Mouse (Mus musculus) hindbrain, postnatal 0 days (tissue): ENCODE data around the gene Psmb2. TPM values are rescaled to one million over a fixed set of nuclear protein-coding genes. Genes with fewer than 3 reads are reported as not detected.

Source experiments
- ATAC-seq: fragments of 200-750 bp; cut with Nextera tagmentation; 2 replicates; pipeline ENCODE4 v1.8.0; 2017; ENCODE audit warnings: mild to moderate bottlenecking, moderate TSS enrichment, moderate library complexity
- DNase-seq: peaks from one replicate; pipeline ENCODE4 v3.0.0-alpha.2; 2015; ENCODE audit warnings: low spot score
- H3K27ac ChIP-seq: fragments of 300-500 bp; sonication (generic); 2 replicates; pipeline ENCODE4 v1.5.1; 2014; ENCODE audit warnings: mild to moderate bottlenecking
- H3K27me3 ChIP-seq: fragments of 300-500 bp; sonication (generic); 2 replicates; pipeline ENCODE4 v1.6.1; 2014; ENCODE audit warnings: low read length, mixed read lengths; ENCODE audit not compliant: insufficient read depth
- H3K36me3 ChIP-seq: fragments of 300-500 bp; sonication (generic); 2 replicates; pipeline ENCODE4 v1.6.1; 2014; ENCODE audit warnings: low read length, mixed read lengths; ENCODE audit not compliant: insufficient read depth
- H3K4me1 ChIP-seq: fragments of 300-500 bp; sonication (generic); 2 replicates; pipeline ENCODE4 v1.6.1; 2014; ENCODE audit warnings: antibody characterized with exemption, low read length, mixed read lengths; ENCODE audit not compliant: insufficient read depth
- H3K4me2 ChIP-seq: fragments of 300-500 bp; sonication (generic); 2 replicates; pipeline ENCODE4 v1.6.1; 2014; ENCODE audit warnings: low read depth, mild to moderate bottlenecking, low read length, moderate library complexity, mixed read lengths
- H3K4me3 ChIP-seq: fragments of 300-500 bp; sonication (generic); 2 replicates; pipeline ENCODE4 v1.5.1; 2014; ENCODE audit warnings: low read length
- H3K9ac ChIP-seq: fragments of 300-500 bp; sonication (generic); replicated peaks from 2 replicates; pipeline ENCODE4 v1.6.1; 2014; ENCODE audit warnings: mild to moderate bottlenecking, low read length, moderate library complexity, mixed read lengths
- H3K9me3 ChIP-seq: fragments of 300-500 bp; sonication (generic); 2 replicates; pipeline ENCODE4 v1.6.1; 2016; ENCODE audit warnings: low read length, mixed read lengths
- CTCF ChIP-seq: IDR thresholded peaks from 2 replicates; pipeline ENCODE4 v1.5.1; 2016; ENCODE audit warnings: antibody characterized with exemption, control low read depth, low read depth
- WGBS: fragments of 180-500 bp; shearing (Covaris S2); extraction: QIAGEN DNeasy Blood & Tissue Kit; methylation state at CpG from one replicate; pipeline ENCODE4 v1.1.7; 2014; 5-methylcytosine and 5-hydroxymethylcytosine counted together
- polyA plus RNA-seq: library from polyadenylated mRNA; unstranded; fragments of >200 nt; fragmentation: Nextera tagmentation; extraction: Ambion mirVana; gene quantifications from 2 replicates; pipeline ENCODE4 v1.2.1, GENCODE M21; 2015
- total RNA-seq: library from RNA; depleted of rRNA; stranded (reverse); fragments of >200 nt; gene quantifications from 2 replicates; pipeline ENCODE4 v1.2.3, GENCODE M21; 2014

Gene Psmb2
- total and polyA plus RNA-seq, 2 experiments from 2014 or later: 164 to 473 TPM

GRCm38 (mm10) chr4:126643815-126644214 is 33.6 kb upstream of the Psmb2 start:
- whole genome bisulfite sequencing: 83% methylated on average over 4 of the region's 4 CpGs
- no peak overlapping the region for H3K4me2 ChIP-seq
- TF ChIP-seq CTCF: no peak
- DNase-seq (no peak), ATAC-seq (no peak)
- H3K36me3 ChIP-seq: no peaks in the 10 kb centered on the region
- no peak overlapping the region for H3K4me3 ChIP-seq
- no peaks in the 10 kb centered on the region for H3K9me3 ChIP-seq
- H3K4me1 ChIP-seq: no peaks in the 10 kb centered on the region
- no peak overlapping the region for H3K27ac ChIP-seq
- H3K9ac ChIP-seq: no peak overlapping the region
- H3K27me3 ChIP-seq: no peaks in the 10 kb centered on the region

DNA sequence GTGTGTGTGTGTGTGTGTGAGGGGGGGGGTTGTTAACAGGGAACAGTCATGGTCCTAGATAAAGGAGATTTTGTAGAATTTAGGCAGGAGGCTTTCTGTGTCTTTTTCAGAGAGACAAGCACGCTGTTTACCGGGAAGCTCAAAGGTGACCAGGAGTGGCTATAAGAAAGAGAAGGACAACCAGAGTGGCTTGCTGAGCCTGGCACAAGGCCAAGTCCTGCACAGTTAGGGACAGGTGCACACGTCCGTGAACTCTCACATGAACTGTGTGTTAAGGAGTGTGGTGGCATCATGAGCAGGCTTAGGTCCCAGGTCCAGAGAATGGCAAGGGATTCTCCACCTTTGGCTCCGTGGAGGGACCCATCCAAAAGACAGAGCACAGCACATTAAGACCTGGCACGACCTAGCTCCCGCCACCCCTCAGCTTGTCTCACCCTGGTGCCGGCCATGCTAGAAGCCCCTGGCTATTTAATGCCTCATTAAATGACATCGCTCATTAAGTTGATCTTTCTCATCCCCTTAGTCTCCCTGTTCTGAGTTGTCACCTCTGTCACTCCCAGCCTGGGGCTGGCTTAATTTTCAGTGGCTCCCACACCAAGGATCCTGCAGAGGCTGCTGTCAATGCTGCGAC is 33.0 kb upstream of the Psmb2 start:
- Histone ChIP-seq H3K4me1 (no peaks in the 10 kb centered on the region), H3K27me3 (no peaks in the 10 kb centered on the region), H3K9me3 (no peaks in the 10 kb centered on the region), H3K9ac (no peak overlapping the region), H3K36me3 (no peaks in the 10 kb centered on the region), H3K27ac (no peak overlapping the region), H3K4me2 (no peak overlapping the region), H3K4me3 (no peak overlapping the region)
- ATAC-seq: no peak
- 61% methylated on average over 10 of the region's 10 CpGs for WGBS
- TF ChIP-seq CTCF: no peak
- DNase-seq: peak; percentile 23

- no peaks in the 10 kb centered on the region for H3K4me1 ChIP-seq
- no peak overlapping the region; the same call in 1 of the 2 replicates for H3K27ac ChIP-seq
- WGBS: 20% methylated on average over 24 of the region's 24 CpGs
- H3K4me3 ChIP-seq: no peak overlapping the region
- no peaks in the 10 kb centered on the region for H3K9me3 ChIP-seq
- no peak for TF ChIP-seq CTCF
- H3K27me3 ChIP-seq: no peaks in the 10 kb centered on the region
- ATAC-seq (0 out of 2 replicates have a peak, but pooled peaks have one; percentile 47), DNase-seq (peak; percentile 78)
- 0 out of 2 replicates have a peak overlapping the region, but pooled peaks have one; percentile 3 for H3K4me2 ChIP-seq
- no peaks in the 10 kb centered on the region for H3K36me3 ChIP-seq
- H3K9ac ChIP-seq: no peak overlapping the region
Observed at GRCm38 (mm10) chr4:126647996-126648910, 29.2 kb upstream of the Psmb2 start.

GRCm38 (mm10) chr4:126653148-126653547 is 24.3 kb upstream of the Psmb2 start:
- 79% methylated on average over 5 of the region's 5 CpGs for WGBS
- Histone ChIP-seq H3K4me2 (no peak overlapping the region), H3K27ac (no peak overlapping the region), H3K9me3 (no peaks in the 10 kb centered on the region), H3K9ac (no peak overlapping the region), H3K4me3 (no peak overlapping the region), H3K4me1 (no peaks in the 10 kb centered on the region), H3K36me3 (no peaks in the 10 kb centered on the region), H3K27me3 (no peaks in the 10 kb centered on the region)
- ATAC-seq (no peak), DNase-seq (no peak)
- TF ChIP-seq CTCF: no peak

GRCm38 (mm10) chr4:126655356-126655755 is 22.1 kb upstream of the Psmb2 start:
- H3K9me3 ChIP-seq: no peaks in the 10 kb centered on the region
- no peaks in the 10 kb centered on the region for H3K4me1 ChIP-seq
- no peaks in the 10 kb centered on the region for H3K27me3 ChIP-seq
- H3K27ac ChIP-seq: no peak overlapping the region
- TF ChIP-seq CTCF: no peak
- DNase-seq (peak; percentile 55), ATAC-seq (peak; percentile 29; the same call in 1 of the 2 replicates)
- no peak overlapping the region for H3K9ac ChIP-seq
- no peaks in the 10 kb centered on the region for H3K36me3 ChIP-seq
- WGBS: 18% methylated on average over 9 of the region's 9 CpGs
- H3K4me2 ChIP-seq: no peak overlapping the region
- no peak overlapping the region for H3K4me3 ChIP-seq

GRCm38 (mm10) chr4:126661249-126661648 is 16.2 kb upstream of the Psmb2 start:
- H3K9ac ChIP-seq: no peak overlapping the region
- peak overlapping the region; percentile 32; the same call in 1 of the 2 replicates for H3K27ac ChIP-seq
- ATAC-seq (peak; percentile 75), DNase-seq (peak; percentile 80)
- H3K4me3 ChIP-seq: no peak overlapping the region
- H3K27me3 ChIP-seq: no peaks in the 10 kb centered on the region
- H3K4me1 ChIP-seq: no peaks in the 10 kb centered on the region; the same call in 1 of the 2 replicates
- TF ChIP-seq CTCF: no peak
- 53% methylated on average over 7 of the region's 7 CpGs for WGBS
- no peaks in the 10 kb centered on the region for H3K36me3 ChIP-seq
- H3K4me2 ChIP-seq: no peak overlapping the region
- no peaks in the 10 kb centered on the region for H3K9me3 ChIP-seq
